Mouse (Mus musculus): ENCODE results near the gene Wdfy3. TPM values are rescaled to one million over a fixed set of nuclear protein-coding genes. Genes with fewer than 3 reads are reported as not detected.
"Not testable (repeated sequence)": the region's sequence is repeated elsewhere in the genome, so short reads cannot be mapped to it uniquely, and the experiment has no call there.

The Wdfy3 gene
- total RNA-seq, 4 experiments from 2014 or later: 26.5 to 32.5 (median 29.4) TPM

- no peak for DNase-seq (ENCODE audit: low spot score)
Measured at GRCm38 (mm10) chr5:101948641-101949040, 121.1 kb downstream of the Wdfy3 start.

- no peak for DNase-seq (ENCODE audit: low spot score)
Measured at GRCm38 (mm10) chr5:101945731-101946130, 124.0 kb downstream of the Wdfy3 start.

- DNase-seq (ENCODE audit: low spot score): no peak
Measured at GRCm38 (mm10) chr5:101937909-101938596, 131.7 kb downstream of the Wdfy3 start.

DNA sequence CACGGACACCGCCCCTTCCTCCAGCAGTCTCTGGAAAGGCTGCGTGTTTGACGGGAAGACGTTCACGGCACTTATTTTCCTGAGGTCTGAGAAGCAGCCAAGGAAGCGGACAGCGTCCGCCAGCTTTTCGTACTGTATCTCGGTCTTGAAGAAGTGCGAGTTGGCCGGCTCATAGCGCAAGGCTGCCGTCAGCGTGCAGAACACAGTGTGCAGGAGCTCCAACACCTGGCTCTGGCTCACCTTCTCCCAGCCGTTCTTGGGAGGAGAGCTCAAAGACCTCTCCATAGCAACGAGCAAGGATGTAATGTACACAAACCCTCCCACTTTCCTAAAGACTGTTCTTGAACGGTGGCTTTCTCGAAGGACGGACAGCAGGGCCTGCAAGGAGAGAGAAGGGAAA is 132.4 kb downstream of the Wdfy3 start:
- DNase-seq (ENCODE audit: low spot score): no peak

DNA sequence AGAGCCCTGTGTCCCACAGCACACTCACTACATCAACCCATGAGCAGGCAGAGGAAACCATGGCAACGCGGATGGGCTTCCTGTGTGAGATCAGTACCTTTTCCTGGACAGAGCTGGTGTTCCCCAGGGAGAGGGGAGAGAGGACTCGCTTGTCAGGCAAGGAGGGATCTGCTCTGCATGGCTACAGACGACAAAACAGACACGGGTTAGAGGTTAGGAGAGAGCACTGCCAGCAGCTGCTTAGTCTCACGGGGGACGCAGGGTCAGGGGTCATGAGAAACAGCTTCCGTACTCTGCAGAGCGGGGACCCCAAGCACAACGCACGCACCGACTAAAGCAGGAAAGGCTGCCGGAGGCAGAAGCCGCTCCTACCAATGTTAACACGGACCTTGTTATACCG is 133.8 kb downstream of the Wdfy3 start:
- peak; percentile 74 for DNase-seq (ENCODE audit: low spot score)

- DNase-seq (ENCODE audit: low spot score): no peak
Measured at GRCm38 (mm10) chr5:101934629-101935028, 135.1 kb downstream of the Wdfy3 start.

DNA sequence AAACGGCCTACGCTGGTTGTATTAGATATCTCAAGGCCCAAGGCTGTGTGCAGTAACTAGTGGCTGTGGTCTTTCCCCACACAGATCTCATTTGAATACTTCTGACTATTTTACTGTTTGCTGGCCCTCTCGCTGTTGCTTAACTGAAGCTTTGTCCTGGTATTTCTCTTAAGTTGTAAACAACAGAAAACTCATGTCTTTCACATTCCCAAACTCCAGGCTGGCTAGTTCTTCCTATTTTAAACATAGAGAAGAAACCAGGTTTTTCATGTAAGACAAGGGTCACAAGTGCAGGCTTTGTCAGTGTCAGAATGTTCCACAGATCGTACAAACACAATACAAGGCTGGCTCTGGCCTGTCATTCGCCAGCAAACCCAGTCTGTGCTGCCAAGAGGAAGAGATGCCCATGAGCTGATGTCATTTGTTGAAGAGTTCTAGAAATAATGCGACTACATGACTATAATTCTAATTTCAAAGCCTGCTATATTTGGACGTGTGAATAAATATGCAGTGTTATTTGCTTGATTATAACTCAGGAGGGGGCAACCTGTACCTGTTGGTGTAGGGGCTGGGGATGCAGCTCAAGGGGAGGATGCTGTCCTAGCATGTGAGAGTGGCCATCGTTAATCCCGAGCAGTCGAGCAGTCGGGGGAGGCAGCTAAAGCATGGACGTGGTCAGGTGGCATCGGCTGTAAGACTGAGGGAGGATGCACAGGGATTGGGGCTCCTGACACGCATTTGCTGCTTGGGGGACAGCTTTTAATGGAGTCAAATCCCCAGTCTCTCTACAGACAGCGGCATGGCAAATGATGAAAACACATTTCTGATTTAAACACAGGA is 136.5 kb downstream of the Wdfy3 start:
- peak; percentile 61 for DNase-seq (ENCODE audit: low spot score)

DNA sequence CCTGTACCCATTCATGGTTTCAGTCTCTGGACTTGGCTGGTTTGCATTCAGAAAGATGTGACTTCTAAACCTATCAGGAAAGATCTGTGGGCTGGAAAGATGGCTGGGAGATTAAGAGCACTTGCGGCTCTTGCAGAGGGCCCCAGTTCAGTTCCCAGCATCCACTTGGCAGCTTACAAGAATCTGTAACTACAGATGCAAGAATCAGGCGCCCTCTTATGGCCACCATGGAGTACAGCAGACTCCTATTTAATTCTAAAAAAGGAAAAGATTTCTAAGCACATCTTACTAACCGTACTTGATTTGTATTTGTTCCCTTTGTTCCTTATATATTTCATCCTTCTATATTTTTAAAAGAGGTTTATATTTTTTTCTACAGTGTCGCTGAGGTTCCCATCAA is 137.7 kb downstream of the Wdfy3 start:
- no peak for DNase-seq (ENCODE audit: low spot score)

GRCm38 (mm10) chr5:101926311-101926710 is 143.4 kb downstream of the Wdfy3 start:
- no peak for DNase-seq (ENCODE audit: low spot score)

DNA sequence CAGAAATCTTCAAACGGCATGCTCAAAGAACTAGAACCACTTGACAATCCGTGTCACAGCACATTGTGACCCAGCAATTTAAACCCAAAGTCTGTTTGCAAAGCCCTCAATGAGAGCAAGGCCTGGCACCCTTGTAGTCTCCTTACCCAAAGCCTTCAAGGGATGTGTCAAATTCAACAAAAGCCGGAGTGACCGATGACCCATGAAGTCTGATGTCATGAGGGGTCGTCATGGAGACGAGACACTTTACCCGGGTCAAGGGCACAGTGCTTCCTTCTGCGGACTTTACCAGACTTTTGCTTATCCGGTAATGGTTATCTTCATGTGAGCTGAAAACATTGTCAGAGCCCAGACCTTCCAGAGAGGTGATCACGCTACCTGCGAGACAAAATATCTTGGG is 146.0 kb downstream of the Wdfy3 start:
- no peak for DNase-seq (ENCODE audit: low spot score)

GRCm38 (mm10) chr5:101919559-101919958 is 150.2 kb downstream of the Wdfy3 start:
- no peak for DNase-seq (ENCODE audit: low spot score)

DNA sequence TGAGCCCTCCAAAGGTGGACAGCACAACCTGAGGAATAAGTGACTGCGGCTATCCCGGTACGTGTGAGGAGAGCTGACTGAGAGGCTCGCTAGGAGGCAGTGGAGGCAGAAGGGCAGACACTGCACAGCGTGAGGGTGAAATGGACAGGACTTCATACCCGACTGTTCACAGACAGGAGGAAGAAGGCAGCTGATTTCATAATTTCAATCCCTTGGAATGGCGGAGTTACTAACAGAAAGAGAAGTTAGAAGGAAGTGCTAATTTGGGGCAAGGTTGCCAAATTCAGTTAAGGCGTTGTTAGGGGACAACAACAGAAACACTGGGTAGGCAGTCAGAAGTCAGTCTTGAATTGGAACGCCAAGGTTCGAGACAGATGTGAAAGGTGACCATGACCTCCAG is 160.3 kb downstream of the Wdfy3 start:
- DNase-seq (ENCODE audit: low spot score): no peak

- DNase-seq (ENCODE audit: low spot score): no peak
Measured at GRCm38 (mm10) chr5:101905624-101906023, 164.1 kb downstream of the Wdfy3 start.

GRCm38 (mm10) chr5:101904841-101905240 is 164.9 kb downstream of the Wdfy3 start:
- not testable (repeated sequence) for DNase-seq (ENCODE audit: low spot score)

DNA sequence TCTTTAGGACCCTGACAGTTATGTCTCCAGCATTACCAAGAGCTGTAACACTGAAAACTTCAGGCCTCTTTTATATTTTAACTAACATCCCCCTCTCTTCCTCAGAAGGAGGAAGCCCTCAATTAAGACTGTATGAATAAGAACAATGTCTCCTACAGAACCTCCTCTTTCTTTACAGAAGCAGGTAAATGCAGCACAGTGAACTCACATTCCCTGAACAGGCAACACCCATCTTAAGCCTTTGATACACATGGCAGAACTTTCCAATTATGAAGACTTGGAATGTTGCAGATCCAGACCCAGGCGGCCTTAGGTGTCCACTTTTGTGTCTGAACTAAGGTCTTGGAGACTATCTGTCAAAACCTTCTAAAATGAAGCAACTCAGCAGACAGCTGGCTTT is 167.0 kb downstream of the Wdfy3 start:
- no peak for DNase-seq (ENCODE audit: low spot score)

DNA sequence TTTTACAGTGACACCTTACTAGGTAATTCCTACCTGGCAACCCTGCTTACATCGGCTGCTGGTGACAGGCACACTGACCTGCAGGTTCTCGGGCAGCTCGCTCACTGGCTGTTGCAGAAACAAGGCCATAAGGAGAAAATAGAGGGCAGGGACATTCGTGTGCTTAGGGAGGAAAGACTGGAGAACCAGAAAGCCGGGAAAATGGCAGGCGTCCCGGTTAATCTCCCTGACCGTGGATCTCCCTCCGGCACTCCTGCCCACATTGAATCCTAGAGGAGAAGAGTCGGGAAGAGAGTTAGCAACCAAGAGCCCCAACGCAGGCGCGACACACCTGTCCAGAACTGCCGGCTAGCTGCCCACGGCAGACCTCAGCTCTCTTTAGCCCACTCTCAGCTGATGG is 169.7 kb downstream of the Wdfy3 start:
- DNase-seq (ENCODE audit: low spot score): no peak

DNA sequence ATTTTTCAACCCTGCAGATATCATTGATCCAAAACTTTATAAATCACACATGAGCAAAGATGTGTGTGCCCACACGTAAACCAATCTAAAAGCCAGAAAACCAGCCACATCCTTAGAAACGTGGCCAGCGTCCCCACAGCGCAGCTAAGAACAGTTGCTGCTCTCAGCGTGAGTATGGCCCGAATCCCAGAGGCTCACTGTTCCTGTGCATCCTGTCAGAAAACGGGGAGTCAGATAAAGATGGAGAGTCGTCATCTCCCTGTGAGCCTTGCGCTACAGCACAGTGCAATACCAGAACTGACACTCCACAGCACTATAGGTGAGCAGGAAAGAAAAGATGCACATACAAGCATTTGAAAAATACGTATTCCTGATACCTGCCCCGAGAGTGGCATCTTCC is 172.9 kb downstream of the Wdfy3 start:
- no peak for DNase-seq (ENCODE audit: low spot score)

- no peak for DNase-seq (ENCODE audit: low spot score)
Measured at GRCm38 (mm10) chr5:101895717-101896645, 173.7 kb downstream of the Wdfy3 start.

- no peak for DNase-seq (ENCODE audit: low spot score)
Measured at GRCm38 (mm10) chr5:101895119-101895518, 174.6 kb downstream of the Wdfy3 start.

GRCm38 (mm10) chr5:101893820-101894515 is 175.8 kb downstream of the Wdfy3 start:
- DNase-seq (ENCODE audit: low spot score): no peak

- DNase-seq (ENCODE audit: low spot score): no peak
Measured at GRCm38 (mm10) chr5:101891694-101892416, 177.9 kb downstream of the Wdfy3 start.

All from heart, adult 8-10 months (tissue).